Mouse (Mus musculus) ES-E14 (cell line): Measurements from ENCODE around the gene Plekhg1.

Experiments
- CHD2 ChIP-seq: IDR thresholded peaks from 2 replicates; pipeline ENCODE4 v1.6.1; 2014; ENCODE audit warnings: mild to moderate bottlenecking, low read depth, low read length, inconsistent platforms
- HCFC1 ChIP-seq: IDR thresholded peaks from 2 replicates; pipeline ENCODE4 v1.6.1; 2012; ENCODE audit warnings: low read length, inconsistent platforms, borderline replicate concordance; ENCODE audit not compliant: insufficient read depth
- MAFK ChIP-seq: IDR thresholded peaks from 2 replicates; pipeline ENCODE4 v1.6.1; 2014; ENCODE audit warnings: mild to moderate bottlenecking, low read depth, low read length, inconsistent platforms; ENCODE audit not compliant: insufficient read depth
- ZC3H11A ChIP-seq: IDR thresholded peaks from 2 replicates; pipeline ENCODE4 v1.6.1; 2012; ENCODE audit warnings: low read depth, mild to moderate bottlenecking, inconsistent platforms, low read length, borderline replicate concordance
- ZNF384 ChIP-seq: IDR thresholded peaks from 2 replicates; pipeline ENCODE4 v1.6.1; 2012; ENCODE audit warnings: low read depth, low read length, inconsistent platforms

- no peak for TF ChIP-seq HCFC1
- no peak for TF ChIP-seq ZNF384
- no peak for TF ChIP-seq ZC3H11A
- TF ChIP-seq MAFK, result no peak
- no peak for TF ChIP-seq CHD2
Observed at GRCm38 (mm10) chr10:3858961-3859714, 119.0 kb downstream of the Plekhg1 start.
